Mouse (Mus musculus) liver, adult 2 months (tissue): ENCODE data around the gene Nr1h2.

Experiments used
- CTCF ChIP-seq: fragments of 200-500 bp; IDR thresholded peaks from 2 replicates; pipeline ENCODE4 v1.5.1; 2011; ENCODE audit warnings: low read depth, low read length, control low read depth
- POLR2A ChIP-seq: fragments of 200-500 bp; IDR thresholded peaks from 2 replicates; pipeline ENCODE4 v1.6.1; 2011; ENCODE audit warnings: low read length, control low read depth; ENCODE audit not compliant: insufficient read depth; ENCODE audit errors: extremely low read depth

DNA sequence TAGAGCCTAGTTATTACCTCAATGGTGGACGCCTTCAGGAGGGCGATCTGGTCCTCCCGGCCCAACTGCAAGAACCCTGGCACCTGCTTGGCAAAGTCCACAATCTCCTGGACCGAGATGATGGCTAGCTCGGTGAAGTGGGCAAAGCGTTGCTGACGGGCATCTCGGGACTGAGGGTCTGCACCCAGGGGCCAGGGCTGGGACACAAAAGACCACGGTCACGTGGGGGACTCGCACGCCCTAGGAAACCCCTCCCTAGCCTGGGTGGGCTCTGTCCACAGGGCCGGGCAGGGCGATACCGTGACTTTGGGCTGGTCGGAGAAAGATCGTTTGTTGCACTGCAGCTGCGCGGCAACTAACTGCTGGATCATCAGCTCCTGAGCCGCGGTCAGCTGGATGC lies 2.5 kb downstream of the Nr1h2 start:
- TF ChIP-seq CTCF = no peak
- no peak for TF ChIP-seq POLR2A
